Mouse (Mus musculus): ENCODE measurements around the gene Gm12355.
"Not testable (repeated sequence)": the region's sequence is repeated elsewhere in the genome, so short reads cannot be mapped to it uniquely, and the experiment has no call there.

Gm12355 gene

GRCm38 (mm10) chr11:98625611-98626410 lies at the start of gene Gm12355, which contains the start of gene Gsdma3:
Gene Gm12355 (minus strand): TSS chr11:98625661.
Gene Gsdma3 (plus strand): TSS chr11:98626360.
- no peak for DNase-seq (ENCODE audit: extremely low spot score)

GRCm38 (mm10) chr11:98673136-98673535 lies 47.7 kb upstream of the Gm12355 start:
- DNase-seq (ENCODE audit: extremely low spot score): peak; percentile 64

DNA sequence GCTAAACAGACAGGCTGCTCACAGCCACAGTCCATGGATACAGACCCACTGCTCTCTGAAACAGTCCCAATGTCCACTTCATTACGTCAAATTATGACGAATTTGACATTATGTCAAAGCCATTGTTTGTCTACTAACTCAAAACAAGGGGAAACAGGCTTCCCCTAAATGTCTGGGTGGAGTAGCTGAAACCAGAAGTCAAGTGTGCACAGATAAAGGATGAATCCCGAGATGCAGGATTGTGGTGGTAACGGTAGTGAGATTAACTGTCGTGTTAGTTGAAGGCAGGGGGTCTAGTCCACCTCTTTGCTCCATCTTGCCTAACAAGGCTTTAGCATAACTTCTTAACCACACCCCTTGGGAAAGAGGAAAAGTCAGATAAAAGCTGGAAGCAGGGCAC lies 47.0 kb upstream of the Gm12355 start:
- DNase-seq (ENCODE audit: extremely low spot score): no peak

GRCm38 (mm10) chr11:98671857-98672256 lies 46.4 kb upstream of the Gm12355 start:
- DNase-seq (ENCODE audit: extremely low spot score): no peak

- DNase-seq (ENCODE audit: extremely low spot score): no peak
Observed at GRCm38 (mm10) chr11:98671284-98671815, 45.9 kb upstream of the Gm12355 start.

- DNase-seq (ENCODE audit: extremely low spot score): no peak
Observed at GRCm38 (mm10) chr11:98668984-98669383, 43.5 kb upstream of the Gm12355 start.

DNA sequence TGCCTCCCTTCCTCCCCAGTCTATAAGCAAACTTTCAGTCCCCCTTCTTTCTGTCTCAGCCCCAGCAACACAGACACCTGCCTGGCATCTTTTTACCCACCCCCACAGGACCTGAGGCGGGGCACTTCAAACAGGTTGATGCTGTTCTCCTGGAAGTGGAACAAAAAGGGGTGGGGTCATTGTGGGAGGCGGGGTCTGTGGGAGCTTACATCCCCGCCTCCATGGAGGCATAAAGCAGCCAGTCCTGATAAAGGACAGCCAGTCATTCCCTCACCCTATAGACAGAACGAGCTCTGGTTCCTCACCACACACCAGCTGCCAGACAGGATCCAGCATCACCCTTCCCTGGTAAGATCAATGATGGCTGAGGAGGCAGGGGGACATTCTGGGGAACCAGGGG lies 38.6 kb upstream of the Gm12355 start, which contains the start of gene Gsdma:
Gene Gsdma (plus strand): TSS at position 261 of the 400 bp plus-strand sequence.
- no peak for DNase-seq (ENCODE audit: extremely low spot score)

DNA sequence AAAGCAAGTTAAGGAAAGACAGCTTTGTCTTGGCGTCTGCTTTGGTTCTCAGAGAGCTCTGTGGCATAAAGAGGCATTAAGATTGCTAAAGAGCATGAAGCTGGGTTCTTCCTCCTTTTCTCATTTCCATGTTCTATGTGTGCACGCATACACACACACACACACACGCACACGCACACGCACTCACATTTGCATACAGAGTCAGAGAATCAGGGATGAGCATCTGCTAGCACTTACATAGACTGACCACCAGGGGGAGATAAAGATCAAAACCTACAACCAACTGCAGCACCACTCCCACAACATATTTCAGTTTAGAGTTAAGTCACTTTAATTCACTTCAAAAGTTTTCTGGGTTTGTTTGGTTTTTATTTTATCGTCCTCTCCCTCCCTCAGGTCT lies 35.1 kb upstream of the Gm12355 start:
- DNase-seq (ENCODE audit: extremely low spot score): peak; percentile 56

DNA sequence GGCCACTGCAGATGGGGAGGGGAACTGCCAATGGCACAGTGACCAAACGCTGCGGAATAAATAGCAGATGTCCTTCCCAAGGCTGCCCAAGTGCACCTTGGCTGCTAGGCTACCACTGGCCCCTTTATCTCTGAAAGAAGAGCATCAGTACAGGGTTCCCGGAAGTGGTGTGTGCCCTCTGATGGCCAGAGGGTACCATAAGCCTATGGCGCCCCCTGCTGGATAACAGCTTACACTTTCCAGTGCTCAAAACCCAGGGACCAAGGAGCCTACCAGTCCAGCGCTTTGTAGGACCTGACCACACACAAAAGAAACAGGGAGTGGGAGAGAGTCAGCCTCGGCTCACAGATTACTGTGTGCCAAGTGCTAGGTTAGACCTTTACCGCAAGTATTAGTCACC lies 29.6 kb upstream of the Gm12355 start:
- DNase-seq (ENCODE audit: extremely low spot score): peak; percentile 53

DNA sequence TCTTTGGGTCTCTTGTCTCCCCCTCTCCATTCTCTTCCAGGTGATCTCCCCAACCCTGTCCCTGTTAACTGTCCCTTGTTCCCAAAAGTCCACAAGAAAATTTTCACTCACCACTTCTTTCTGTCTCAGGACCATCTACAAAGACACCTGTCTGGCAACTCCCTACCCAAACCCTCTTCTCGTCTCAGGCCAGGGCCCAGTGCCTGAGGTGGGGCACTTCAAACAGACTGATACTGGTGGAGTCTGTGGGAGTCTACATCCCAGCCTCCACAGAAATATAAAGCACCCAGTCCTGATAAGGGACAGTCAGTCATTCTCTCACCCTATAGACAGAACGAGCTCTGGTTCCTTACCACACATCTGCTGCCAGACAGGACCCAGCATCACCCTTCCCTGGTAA lies 21.0 kb upstream of the Gm12355 start, which contains the start of gene Gsdma2:
Gene Gsdma2 (plus strand): TSS at position 301 of the 400 bp plus-strand sequence.
- DNase-seq (ENCODE audit: extremely low spot score): no peak

DNA sequence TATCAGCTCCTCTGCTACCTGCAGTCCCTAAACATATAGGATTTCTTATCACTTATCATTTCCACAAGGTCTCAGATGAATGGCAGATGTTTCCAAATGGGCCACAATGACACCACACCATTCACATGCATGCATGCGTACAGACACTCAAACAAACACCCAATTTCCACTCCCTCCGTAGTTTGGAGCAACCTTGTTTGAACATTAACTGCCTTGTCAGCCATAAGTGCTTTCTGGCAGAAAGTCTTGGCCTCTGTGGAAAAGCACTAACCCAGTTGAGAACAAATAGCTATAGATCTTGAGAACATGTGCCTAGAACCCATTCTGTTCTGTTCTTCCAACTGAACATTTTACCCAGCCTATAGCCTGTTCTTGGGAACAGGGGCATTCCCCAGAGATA lies 20.5 kb upstream of the Gm12355 start:
- no peak for DNase-seq (ENCODE audit: extremely low spot score)

DNA sequence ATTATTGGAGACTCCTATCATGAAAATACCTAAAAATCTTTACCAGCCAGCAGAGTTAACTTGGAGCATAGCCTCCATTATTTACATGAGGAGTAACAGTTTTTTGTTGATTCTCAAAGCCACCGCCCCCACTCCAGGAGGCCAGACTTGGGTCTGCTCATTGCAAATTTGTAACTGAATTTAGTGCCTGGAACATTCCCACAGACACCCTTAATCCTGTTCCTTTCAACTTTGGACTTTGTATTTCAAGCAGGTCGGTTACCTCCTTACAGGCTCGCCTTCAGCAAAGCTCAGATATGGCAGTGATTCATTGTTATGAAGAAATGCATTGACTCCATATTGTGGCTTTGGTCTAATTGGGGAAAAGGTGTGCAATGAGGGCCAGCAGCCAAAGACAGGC lies 19.3 kb upstream of the Gm12355 start:
- no peak for DNase-seq (ENCODE audit: extremely low spot score)

DNA sequence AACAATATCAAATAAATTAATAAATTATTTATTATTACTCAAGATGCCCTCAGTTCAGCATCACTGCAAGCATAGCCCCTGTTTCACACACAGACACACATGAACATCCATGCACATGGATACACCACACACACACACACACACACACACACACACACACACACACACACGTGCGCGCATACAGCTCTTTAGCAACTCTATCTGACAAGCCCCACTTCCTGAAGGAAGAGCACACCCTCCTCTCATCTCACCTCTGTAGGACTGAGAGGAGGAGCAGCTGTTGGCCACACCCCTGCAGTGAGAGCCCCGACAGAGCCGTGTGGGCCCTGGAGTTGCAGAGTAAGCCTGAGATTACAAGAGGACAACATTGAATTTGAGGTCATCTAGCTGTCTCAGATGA lies 14.6 kb upstream of the Gm12355 start:
- no peak for DNase-seq (ENCODE audit: extremely low spot score)

- no peak for DNase-seq (ENCODE audit: extremely low spot score)
Observed at GRCm38 (mm10) chr11:98637501-98637900, 12.0 kb upstream of the Gm12355 start.

GRCm38 (mm10) chr11:98635312-98635970 lies 10.0 kb upstream of the Gm12355 start:
- peak; percentile 10 for DNase-seq (ENCODE audit: extremely low spot score)

DNA sequence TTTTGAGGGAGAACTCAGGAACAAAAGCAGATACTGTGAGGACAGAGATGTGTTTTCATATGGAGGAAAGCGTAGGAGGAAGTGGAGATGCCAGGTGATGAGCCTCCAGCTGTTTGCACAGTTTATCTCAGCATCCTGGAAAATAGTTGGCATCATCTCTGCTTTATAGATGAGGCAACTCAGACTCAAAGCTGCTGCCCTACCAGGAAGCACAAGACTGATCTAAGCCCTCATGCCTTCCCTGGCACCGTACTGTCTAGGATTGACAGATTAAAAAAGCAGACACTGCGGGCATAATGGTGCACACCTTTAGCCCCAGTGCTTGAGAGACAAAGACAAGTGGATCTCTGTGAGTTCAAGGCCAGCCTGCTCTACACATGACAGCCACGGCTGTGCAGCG lies 5.2 kb upstream of the Gm12355 start:
- no peak for DNase-seq (ENCODE audit: extremely low spot score)

- DNase-seq (ENCODE audit: extremely low spot score): no peak
Observed at GRCm38 (mm10) chr11:98628706-98629105, 3.2 kb upstream of the Gm12355 start.

DNA sequence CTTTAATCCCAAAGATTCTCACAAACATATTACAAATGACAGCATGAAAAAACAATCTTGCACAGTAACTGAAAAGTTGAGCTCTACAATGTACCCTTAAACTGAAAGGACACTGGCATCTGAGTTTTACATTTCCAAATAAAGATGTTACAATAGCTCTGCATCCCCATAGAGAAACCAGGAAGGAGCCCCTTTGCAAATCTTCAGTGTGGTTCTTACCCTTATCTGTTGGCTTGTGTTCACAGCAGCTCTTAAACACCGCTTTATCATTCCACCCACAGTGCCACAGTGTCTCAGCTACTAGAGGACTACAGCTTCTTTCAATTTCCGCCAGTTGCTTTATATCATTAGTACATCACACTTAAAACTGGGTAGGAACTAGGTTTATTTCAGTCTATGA lies 1.1 kb downstream of the Gm12355 start:
- not testable (repeated sequence) for DNase-seq (ENCODE audit: extremely low spot score)

- DNase-seq (ENCODE audit: extremely low spot score): not testable (repeated sequence)
Observed at GRCm38 (mm10) chr11:98623981-98624380, 1.5 kb downstream of the Gm12355 start.

- DNase-seq (ENCODE audit: extremely low spot score): no peak
Observed at GRCm38 (mm10) chr11:98620791-98621190, 4.7 kb downstream of the Gm12355 start.

- peak; percentile 50 for DNase-seq (ENCODE audit: extremely low spot score)
Observed at GRCm38 (mm10) chr11:98606763-98607162, 18.7 kb downstream of the Gm12355 start.

DNA sequence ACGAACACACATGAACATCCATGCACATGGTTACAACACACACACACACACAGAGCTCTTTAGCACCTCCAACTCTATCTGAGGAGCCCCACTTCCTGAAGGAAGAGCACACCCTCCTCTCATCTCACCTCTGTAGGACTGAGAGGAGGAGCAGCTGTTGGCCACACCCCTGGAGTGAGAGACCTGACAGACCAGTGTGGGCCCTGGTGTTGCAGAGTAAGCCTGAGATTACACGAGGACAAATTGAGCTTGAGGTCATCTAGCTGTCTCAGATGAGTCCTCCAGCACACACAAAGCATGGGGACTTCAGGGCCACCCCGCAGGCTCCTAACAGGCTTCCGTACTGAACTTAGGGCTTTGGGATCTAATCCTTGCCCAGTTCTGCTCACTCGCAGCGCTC lies 20.6 kb downstream of the Gm12355 start:
- not testable (repeated sequence) for DNase-seq (ENCODE audit: extremely low spot score)

DNA sequence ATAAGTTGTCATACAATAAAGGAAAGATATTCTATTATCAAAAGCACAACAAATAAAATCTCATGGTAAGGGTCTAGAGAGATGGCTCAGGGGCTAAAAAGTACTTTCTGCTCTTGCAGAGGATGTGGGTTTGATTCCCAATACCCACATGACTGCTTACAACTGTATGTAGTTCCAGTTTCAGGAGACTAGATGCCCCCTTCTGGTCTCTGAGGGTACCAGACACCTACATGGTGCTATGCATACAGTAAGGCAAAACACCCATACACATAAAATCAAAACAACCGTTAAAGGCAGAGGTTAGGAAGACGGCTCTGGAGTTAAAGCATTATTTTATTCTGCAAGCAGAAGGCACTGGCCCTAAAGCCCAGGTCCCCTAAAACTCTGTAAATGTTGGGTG lies 21.5 kb downstream of the Gm12355 start:
- DNase-seq (ENCODE audit: extremely low spot score): no peak

All from embryo, embryonic 9.5 days (tissue).